Mouse (Mus musculus) cerebellum, adult 2 months (tissue): ENCODE data around the gene Ermard. TPM values are rescaled to one million over a fixed set of nuclear protein-coding genes. Genes with fewer than 3 reads are reported as not detected.
A peak's percentile ranks its signal among the peaks of the same experiment; 100 is the strongest.

Experiments
- DNase-seq, 2 experiments: peaks; one replicate each; pipeline ENCODE4 v3.0.0; 2021
- H3K27ac ChIP-seq: fragments of 200-500 bp; 2 replicates; pipeline ENCODE4 v1.5.1; 2012; ENCODE audit warnings: low read length, control low read depth, inconsistent platforms; ENCODE audit not compliant: insufficient read depth
- H3K27me3 ChIP-seq: fragments of 200-500 bp; 2 replicates; pipeline ENCODE4 v1.6.1; 2012; ENCODE audit warnings: inconsistent platforms, mild to moderate bottlenecking, low read length, moderate library complexity; ENCODE audit not compliant: control insufficient read depth, insufficient read depth
- H3K4me1 ChIP-seq: fragments of 200-500 bp; 2 replicates; pipeline ENCODE4 v1.6.1; 2011; ENCODE audit warnings: low read length; ENCODE audit not compliant: control insufficient read depth, insufficient read depth
- H3K4me3 ChIP-seq: fragments of 200-500 bp; replicated peaks from 2 replicates; pipeline ENCODE3; 2011; ENCODE audit warnings: mild to moderate bottlenecking, low read depth, low read length, control low read depth; ENCODE audit not compliant: insufficient read depth
- CTCF ChIP-seq: fragments of 200-500 bp; IDR thresholded peaks from 2 replicates; pipeline ENCODE4 v1.5.1; 2011; ENCODE audit warnings: low read depth, mild to moderate bottlenecking, control low read depth, low read length, moderate library complexity, borderline replicate concordance; ENCODE audit not compliant: insufficient read depth
- POLR2A ChIP-seq: fragments of 200-500 bp; IDR thresholded peaks from 2 replicates; pipeline ENCODE4 v1.6.1; 2011; ENCODE audit warnings: low read length, control low read depth, borderline replicate concordance; ENCODE audit not compliant: insufficient read depth
- WGBS: fragments of 180-500 bp; shearing (Covaris S2); methylation state at CpG from one replicate; pipeline ENCODE4 v1.1.7; 2018; 5-methylcytosine and 5-hydroxymethylcytosine counted together
- polyA plus RNA-seq: library from polyadenylated mRNA; depleted of rRNA; stranded (reverse); fragments of >200 nt; gene quantifications from 2 replicates; pipeline ENCODE4 v1.2.3, GENCODE M21; 2012; rRNA removed

Gene Ermard
- polyA plus RNA-seq, 1 experiment, result 107 TPM

DNA sequence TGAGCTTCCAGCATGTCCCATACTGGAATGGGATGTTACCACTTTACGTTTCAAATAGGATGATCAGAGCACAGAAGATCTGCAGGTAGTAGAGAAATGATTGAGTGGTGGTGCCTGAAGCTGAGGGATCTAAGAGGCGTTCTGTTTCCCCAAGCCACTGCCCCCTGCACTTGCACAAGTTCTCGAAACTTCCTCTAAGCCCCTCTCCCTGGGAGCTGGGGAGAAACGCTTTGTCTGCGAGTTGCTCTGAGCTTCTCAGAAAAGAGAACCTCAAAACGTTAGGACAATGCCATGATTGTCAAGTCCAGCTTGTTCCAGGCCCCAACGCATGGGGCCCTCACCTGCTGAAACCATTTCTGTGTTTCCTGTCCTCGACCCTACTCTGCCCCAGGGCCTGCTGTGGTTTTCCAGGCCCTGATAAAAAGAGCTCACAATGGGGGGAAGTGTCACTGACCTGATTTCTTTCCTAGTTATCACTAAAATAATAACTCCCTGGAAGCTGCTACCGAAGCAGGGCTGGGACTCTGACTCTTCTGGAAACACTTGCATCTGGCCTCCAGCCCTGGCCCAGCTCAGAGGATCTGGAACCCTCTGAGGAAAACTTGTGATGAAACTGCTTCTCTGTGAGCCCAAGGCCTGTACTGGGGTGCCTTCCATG, 88.8 kb downstream of the Ermard start:
- H3K27ac ChIP-seq, result no peak overlapping the region
- no peaks in the 10 kb centered on the region for H3K4me1 ChIP-seq
- no peak overlapping the region for H3K4me3 ChIP-seq
- WGBS, result 70% methylated on average over 9 of the region's 9 CpGs
- TF ChIP-seq CTCF (no peak), POLR2A (no peak)
- H3K27me3 ChIP-seq, result no peaks in the 10 kb centered on the region; the same call in 1 of the 2 replicates
- no peak for DNase-seq

DNA sequence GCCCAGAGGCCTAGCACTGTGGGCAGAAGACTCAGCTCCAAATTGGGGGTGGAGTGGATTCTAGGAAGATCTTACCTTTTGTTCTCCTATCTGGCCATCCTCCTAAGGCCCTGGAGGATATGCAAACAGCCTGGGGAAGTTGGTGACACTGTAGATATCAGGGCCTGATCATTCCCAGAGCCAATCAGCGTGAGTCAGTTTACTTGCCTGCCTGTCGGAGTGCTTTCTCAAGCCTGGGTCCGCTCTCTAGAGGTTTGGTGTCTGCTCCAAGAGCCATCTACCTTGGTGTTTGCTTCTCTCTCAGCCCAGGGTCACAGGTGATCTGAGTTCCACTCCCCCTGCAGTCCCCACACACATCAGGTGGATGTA, 89.3 kb downstream of the Ermard start:
- WGBS, result 87% methylated on average over 3 of the region's 3 CpGs
- Histone ChIP-seq H3K27me3 (no peaks in the 10 kb centered on the region; the same call in 1 of the 2 replicates), H3K4me1 (no peaks in the 10 kb centered on the region), H3K27ac (no peak overlapping the region), H3K4me3 (no peak overlapping the region)
- TF ChIP-seq POLR2A (no peak), CTCF (no peak)
- no peak for DNase-seq

DNA sequence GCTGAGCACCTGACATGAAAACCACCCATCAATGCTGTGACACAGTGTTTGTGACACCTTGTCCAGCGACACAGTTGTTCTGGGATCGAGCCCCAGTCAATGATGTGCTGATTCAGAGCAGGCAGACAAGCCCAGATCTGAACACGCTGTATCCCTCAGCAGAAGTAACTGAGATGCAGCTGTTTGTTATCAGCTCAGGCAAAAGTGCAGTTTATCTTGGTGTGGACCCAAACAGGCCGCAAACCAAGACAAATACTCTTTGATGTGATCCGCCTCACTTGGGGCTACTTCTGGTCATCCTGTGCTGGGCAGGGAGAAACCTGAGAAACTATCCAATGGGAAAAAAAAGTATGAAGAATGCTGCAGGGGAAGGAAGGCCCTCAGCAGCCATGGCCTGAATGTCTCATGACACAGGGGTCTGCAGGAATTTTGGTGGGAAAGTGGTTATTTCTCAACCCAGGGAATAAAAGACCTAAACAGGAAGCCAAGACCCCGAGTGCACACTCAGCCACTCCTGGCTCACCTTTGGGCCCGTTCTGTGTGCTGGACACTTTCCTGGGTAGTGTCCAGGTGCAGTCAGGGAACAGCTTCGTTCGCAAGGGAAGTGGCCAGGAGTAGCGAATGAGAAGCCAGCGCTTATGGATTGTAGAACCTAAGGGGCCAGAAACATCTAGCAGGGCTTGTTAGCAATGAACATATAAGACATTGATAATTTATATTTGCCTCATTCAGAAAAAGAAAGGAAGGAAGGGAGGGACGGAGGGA, 94.1 kb downstream of the Ermard start:
- no peak overlapping the region for H3K4me3 ChIP-seq
- no peak for TF ChIP-seq CTCF
- no peak for TF ChIP-seq POLR2A
- no peaks in the 10 kb centered on the region for H3K4me1 ChIP-seq
- 86% methylated on average over 12 of the region's 12 CpGs for WGBS
- no peak for DNase-seq
- H3K27me3 ChIP-seq, result no peaks in the 10 kb centered on the region
- no peak overlapping the region for H3K27ac ChIP-seq

DNA sequence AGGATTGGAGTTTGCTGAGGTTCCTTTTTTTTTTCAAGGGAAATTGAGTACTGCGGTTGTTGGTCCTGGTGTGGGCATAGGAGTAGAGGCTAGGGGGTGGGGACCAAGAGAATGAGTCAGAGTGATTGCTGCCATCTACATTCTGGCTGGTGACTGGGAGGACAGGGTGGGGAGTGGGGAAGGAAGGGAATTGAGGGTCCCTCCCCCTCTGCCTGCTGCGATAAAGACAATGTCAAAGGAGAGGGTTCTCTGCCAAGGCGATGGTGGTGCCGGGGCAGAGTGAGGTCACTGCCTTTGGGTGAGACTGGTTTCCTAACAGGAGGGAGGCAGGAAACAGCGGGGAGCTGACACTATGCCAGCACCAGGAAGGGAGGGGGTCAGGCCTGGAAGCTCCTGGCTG, 96.4 kb downstream of the Ermard start:
- no peaks in the 10 kb centered on the region for H3K27me3 ChIP-seq
- H3K4me3 ChIP-seq, result no peak overlapping the region
- H3K27ac ChIP-seq, result no peak overlapping the region
- DNase-seq, result peak in 1 of 2 experiments; percentile 2
- H3K4me1 ChIP-seq, result no peaks in the 10 kb centered on the region
- TF ChIP-seq POLR2A (no peak), CTCF (no peak)
- WGBS, result 25% methylated on average over 5 of the region's 5 CpGs

Other genes with a start within 250 kb of the Ermard start
- 4.0 and 4.4 TPM in 2 replicates for gene Wdr27, start 98.0 kb upstream of the Ermard start, polyA plus RNA-seq
- gene 1600012H06Rik, start 98.0 kb upstream of the Ermard start, polyA plus RNA-seq, result 17.5 and 18.4 TPM in 2 replicates
- gene Phf10, start 79.9 kb upstream of the Ermard start, polyA plus RNA-seq, result 45.7 and 46.8 TPM in 2 replicates
- gene 9030025P20Rik, start 62.7 kb upstream of the Ermard start, polyA plus RNA-seq, result 23.8 and 24.5 TPM in 2 replicates
- gene Gm3417, start 62.4 kb upstream of the Ermard start, polyA plus RNA-seq, result 0.41 TPM in 1 of 2 replicates, not detected in the other
- 12.3 and 12.8 TPM in 2 replicates for gene Gm3435, start 31.0 kb upstream of the Ermard start, polyA plus RNA-seq
- not detected in 2 replicates for gene Tcte3, start 280 bp downstream of the Ermard start, polyA plus RNA-seq
- gene Gm3448, start 329 bp downstream of the Ermard start, polyA plus RNA-seq, result 3.4 and 4.5 TPM in 2 replicates